Mouse (Mus musculus) E14TG2a.4 (cell line): Measurements from ENCODE around the gene Fmnl2.

Source experiments
- CTCF ChIP-seq: conservative IDR thresholded peaks from 2 replicates; pipeline ENCODE4 v1.5.1; 2014; ENCODE audit warnings: low read length
- NANOG ChIP-seq: IDR thresholded peaks from 2 replicates; pipeline ENCODE4 v1.6.1; 2014; ENCODE audit warnings: borderline replicate concordance, low read length, mixed read lengths
- POU5F1 ChIP-seq: IDR thresholded peaks from 2 replicates; pipeline ENCODE4 v1.6.1; 2014; ENCODE audit warnings: low read length, borderline replicate concordance

DNA sequence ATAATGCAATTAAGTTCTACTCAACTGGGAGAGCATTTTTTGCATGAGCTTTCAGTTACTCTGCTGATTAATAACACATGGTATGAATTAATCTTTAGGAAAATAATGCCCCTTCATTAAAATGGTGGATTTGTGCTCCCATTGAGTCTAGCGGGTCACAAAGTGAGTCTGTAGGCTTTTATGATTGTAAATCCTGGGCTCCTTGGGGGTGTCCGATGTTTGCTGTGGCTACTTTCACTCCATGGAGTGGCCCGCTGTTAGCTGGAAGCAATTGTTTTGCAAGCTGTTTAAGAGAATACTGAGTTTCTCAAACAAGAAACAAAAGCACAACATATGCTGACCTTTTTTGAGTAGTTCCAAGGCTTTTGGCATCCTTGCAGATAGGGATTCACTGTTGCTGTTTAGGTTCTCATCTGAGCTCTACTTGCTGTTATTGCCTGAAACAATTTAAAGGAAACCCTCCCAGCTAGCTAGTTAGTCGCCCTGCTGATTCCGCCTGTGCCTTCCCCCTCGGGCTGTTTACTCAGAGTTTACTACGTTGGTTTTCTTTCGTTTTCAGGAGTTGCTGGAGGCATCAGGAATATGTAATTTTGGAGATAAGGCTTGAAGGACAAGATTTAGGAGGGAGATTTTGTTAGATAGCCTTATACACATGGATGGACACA is 2.6 kb downstream of the Fmnl2 start:
- TF ChIP-seq CTCF (no peak), NANOG (no peak), POU5F1 (no peak)
